Mouse (Mus musculus): Measurements from ENCODE around the gene Coq3. TPM values are rescaled to one million over a fixed set of nuclear protein-coding genes. Genes with fewer than 3 reads are reported as not detected.

Coq3 gene
- 13.2 and 15.2 TPM in 2 replicates for polyA plus RNA-seq (2015; fragmentation: Nextera tagmentation; extraction: Ambion mirVana)

DNA sequence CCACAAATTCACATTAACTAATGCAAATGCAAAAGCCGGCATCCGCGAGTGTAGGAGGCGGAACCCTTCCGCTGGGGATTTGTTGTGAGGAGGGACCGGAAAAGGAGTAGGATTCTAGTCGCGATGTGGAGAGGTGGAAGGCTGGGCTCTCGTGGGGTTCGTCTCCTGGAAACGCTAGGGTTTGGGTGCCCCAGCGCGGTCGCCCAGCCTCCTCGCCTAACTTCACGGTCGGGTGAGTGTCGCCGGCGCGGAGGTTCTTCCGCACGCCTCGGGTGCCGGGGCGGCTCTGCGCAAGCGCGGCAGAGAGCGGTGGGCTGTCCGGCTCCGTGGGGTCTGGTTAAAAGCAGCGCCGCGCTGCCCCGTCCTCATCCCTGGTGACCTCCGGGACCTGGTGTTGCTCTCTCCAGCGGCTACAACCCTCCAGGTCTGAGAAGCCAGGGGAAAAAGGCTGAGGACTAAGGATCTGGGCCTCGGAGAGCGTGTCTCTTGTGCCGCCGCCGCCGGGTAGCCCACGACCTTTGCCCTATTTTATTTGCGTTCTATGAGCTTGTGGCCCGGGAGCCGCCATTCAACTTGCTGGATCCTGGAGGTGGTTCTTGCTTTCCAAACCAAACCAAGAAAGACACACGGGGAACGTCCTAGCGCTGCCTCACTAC, at the start of gene Coq3:
Gene Coq3 (plus strand): TSS at position 109 of the 656 bp plus-strand sequence.
- Histone ChIP-seq H3K27me3 (no peaks in the 10 kb centered on the region), H3K9ac (peak within 1 kb of the TSS; percentile 85)
- ATAC-seq (ENCODE audit: insufficient number of reproducible peaks, insufficient read depth, low FRiP score, low TSS enrichment, low read depth), result peak; percentile 88

DNA sequence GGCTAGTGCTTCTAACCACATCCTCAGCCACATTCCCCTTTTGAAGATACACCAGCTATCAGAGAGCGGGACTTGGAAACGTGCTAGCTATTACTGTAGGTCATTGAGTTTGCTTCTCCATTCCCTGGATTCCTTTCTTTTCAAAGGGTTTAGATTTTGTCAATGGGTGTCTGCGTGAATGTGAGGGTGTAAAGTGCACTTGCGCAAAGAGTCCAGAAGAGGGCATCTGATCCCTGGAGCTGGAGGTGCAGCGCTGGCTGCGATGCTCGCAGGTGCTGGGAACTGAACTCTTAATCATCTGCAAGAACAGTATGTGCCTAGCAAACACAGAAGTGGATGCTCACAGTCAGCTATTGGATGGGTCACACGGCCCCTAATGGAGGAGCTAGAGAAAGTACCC, 46.6 kb upstream of the Coq3 start:
- Histone ChIP-seq H3K9me3 (no peaks in the 10 kb centered on the region), H3K4me1 (no peaks in the 10 kb centered on the region), H3K36me3 (peaks cover 29% of the 10 kb centered on the region), H3K4me2 (no peak overlapping the region), H3K4me3 (no peak overlapping the region), H3K27ac (no peak overlapping the region), H3K9ac (no peak overlapping the region), H3K27me3 (no peaks in the 10 kb centered on the region)
- no peak for ATAC-seq (ENCODE audit: insufficient number of reproducible peaks, insufficient read depth, low FRiP score, low TSS enrichment, low read depth)
- 96% methylated on average over 8 of the region's 8 CpGs for WGBS

More for the DNA sequence above, at the start of gene Coq3:
- WGBS, result under 1% methylated on average over 51 of the region's 51 CpGs
- Histone ChIP-seq H3K4me2 (peak within 1 kb of the TSS; percentile 64), H3K4me1 (peaks cover 7% of the 10 kb centered on the region; the same call in 1 of the 2 replicates), H3K36me3 (peaks cover 13% of the 10 kb centered on the region), H3K9me3 (no peaks in the 10 kb centered on the region), H3K27ac (peak within 1 kb of the TSS; percentile 96), H3K4me3 (peak within 1 kb of the TSS; percentile 71)

DNA sequence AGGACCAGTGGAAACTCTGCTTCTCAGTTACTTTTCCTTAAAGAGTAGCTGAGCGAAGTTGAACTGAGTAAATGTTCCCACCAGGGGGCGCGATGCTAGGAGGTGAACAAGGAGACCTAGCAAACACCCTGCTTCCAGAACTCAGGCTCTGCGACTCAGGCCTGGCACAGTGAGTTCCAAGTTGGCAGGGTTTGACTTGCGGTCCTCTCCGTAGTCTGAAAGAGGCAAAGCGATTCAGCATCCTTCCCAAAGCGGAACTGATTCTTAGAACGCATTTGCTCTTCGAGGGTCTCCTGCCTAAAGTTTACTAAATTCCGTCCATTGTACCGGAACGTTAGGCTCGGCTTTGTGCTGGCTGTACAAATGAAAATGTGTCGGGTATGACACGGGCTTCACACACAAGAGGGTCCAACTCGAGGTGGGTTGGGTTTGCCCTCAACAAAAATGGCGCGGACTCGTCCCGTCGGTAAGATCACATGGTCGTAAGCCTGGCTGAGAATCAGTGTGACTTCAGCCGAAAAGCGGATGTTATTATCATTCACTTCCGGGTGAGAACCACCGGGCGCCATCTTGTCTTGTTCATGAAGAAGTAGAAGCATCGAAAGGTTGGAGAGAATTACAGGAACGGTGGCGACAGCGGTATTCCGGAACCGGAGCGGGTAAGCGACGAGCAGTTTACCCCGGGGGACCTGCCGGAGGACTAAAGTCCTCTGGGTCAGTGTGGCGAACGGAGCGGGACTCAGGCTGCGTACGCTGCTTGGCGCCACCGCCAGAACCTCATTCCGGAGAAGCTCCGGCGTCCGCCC, 31.8 kb upstream of the Coq3 start, which contains the start of gene Pnisr:
Gene Pnisr (plus strand): TSS at position 103 of the 806 bp plus-strand sequence.
- Histone ChIP-seq H3K36me3 (no peaks in the 10 kb centered on the region), H3K27me3 (no peaks in the 10 kb centered on the region), H3K4me2 (peak within 1 kb of the TSS; percentile 59), H3K4me1 (peaks cover 12% of the 10 kb centered on the region), H3K27ac (peak within 1 kb of the TSS; percentile 98), H3K9ac (peak within 1 kb of the TSS; percentile 93), H3K4me3 (peak within 1 kb of the TSS; percentile 86), H3K9me3 (no peaks in the 10 kb centered on the region)
- under 1% methylated on average over 50 of the region's 50 CpGs for WGBS
- peak; percentile 98 for ATAC-seq (ENCODE audit: insufficient number of reproducible peaks, insufficient read depth, low FRiP score, low TSS enrichment, low read depth)

- Histone ChIP-seq H3K9ac (peak overlapping the region; percentile 93), H3K27ac (peak overlapping the region; percentile 98), H3K27me3 (no peaks in the 10 kb centered on the region), H3K4me2 (peak overlapping the region; percentile 59), H3K4me3 (peak overlapping the region; percentile 86), H3K4me1 (peaks cover 12% of the 10 kb centered on the region), H3K9me3 (no peaks in the 10 kb centered on the region), H3K36me3 (no peaks in the 10 kb centered on the region)
- peak; percentile 86 for ATAC-seq (ENCODE audit: insufficient number of reproducible peaks, insufficient read depth, low FRiP score, low TSS enrichment, low read depth)
- WGBS, result under 1% methylated on average over 24 of the region's 24 CpGs
Observed at GRCm38 (mm10) chr4:21848287-21848630, 31.2 kb upstream of the Coq3 start.

DNA sequence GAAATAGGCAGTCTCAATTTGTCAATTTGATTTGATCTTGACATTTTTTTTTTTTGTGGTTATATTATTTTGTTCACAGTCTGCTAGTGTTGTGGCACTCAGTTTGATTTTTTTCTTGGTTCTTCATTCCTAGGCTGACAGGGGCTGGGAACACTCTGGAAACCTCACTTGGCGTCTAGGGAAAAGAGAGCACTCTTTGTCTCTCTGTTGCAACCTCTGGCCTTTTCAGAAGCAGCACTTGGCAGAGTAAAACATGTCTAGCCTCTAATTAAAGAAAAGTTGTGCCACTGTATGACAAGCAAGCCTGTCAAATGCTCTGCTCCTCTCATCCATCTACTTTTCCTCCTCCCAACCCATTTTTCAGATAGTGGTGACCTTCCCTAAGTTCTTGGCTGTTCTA, 22.0 kb upstream of the Coq3 start:
- no peak for ATAC-seq (ENCODE audit: insufficient number of reproducible peaks, insufficient read depth, low FRiP score, low TSS enrichment, low read depth)
- H3K27me3 ChIP-seq, result no peaks in the 10 kb centered on the region
- H3K4me2 ChIP-seq, result no peak overlapping the region
- no peaks in the 10 kb centered on the region for H3K9me3 ChIP-seq
- no peak overlapping the region for H3K4me3 ChIP-seq
- H3K9ac ChIP-seq, result no peak overlapping the region
- no peak overlapping the region for H3K27ac ChIP-seq
- H3K36me3 ChIP-seq, result peaks cover 63% of the 10 kb centered on the region
- WGBS, result 78% methylated on average over 1 of the region's 1 CpGs
- no peaks in the 10 kb centered on the region for H3K4me1 ChIP-seq

DNA sequence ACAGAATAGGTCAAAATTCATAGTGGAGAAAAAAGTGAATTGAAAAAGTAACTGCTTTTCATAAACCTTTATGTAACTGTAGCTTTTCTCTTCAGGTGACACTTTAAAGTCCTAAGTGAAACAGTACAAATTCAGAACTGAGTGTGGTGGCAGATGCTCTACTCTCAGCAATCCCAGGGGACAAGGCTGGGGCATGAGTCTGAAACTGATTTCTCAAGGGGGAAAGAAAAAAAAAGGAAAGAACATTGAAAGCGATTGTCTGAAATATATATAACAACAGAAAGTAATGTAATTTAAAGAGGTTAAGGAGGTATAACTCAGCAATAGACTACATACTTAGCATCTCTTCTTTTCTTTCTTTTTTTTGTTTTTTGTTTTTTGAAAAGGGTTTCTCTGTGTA, 14.2 kb upstream of the Coq3 start:
- H3K36me3 ChIP-seq, result peaks cover 71% of the 10 kb centered on the region
- H3K4me2 ChIP-seq, result no peak overlapping the region
- no peak overlapping the region for H3K4me3 ChIP-seq
- H3K27ac ChIP-seq, result no peak overlapping the region
- H3K4me1 ChIP-seq, result no peaks in the 10 kb centered on the region
- WGBS, result 94% methylated on average over 1 of the region's 1 CpGs
- ATAC-seq (ENCODE audit: insufficient number of reproducible peaks, insufficient read depth, low FRiP score, low TSS enrichment, low read depth), result no peak
- no peak overlapping the region for H3K9ac ChIP-seq
- no peaks in the 10 kb centered on the region for H3K27me3 ChIP-seq
- H3K9me3 ChIP-seq, result no peaks in the 10 kb centered on the region

GRCm38 (mm10) chr4:21878776-21879175, 697 bp upstream of the Coq3 start:
- Histone ChIP-seq H3K27me3 (no peaks in the 10 kb centered on the region), H3K36me3 (peaks cover 20% of the 10 kb centered on the region), H3K4me3 (peak overlapping the region; percentile 71), H3K9ac (peak overlapping the region; percentile 21; the same call in 1 of the 2 replicates), H3K4me1 (peaks cover 7% of the 10 kb centered on the region; the same call in 1 of the 2 replicates), H3K27ac (no peak overlapping the region; the same call in 1 of the 2 replicates), H3K9me3 (no peaks in the 10 kb centered on the region), H3K4me2 (peak overlapping the region; percentile 64)
- ATAC-seq (ENCODE audit: insufficient number of reproducible peaks, insufficient read depth, low FRiP score, low TSS enrichment, low read depth), result no peak
- WGBS, result 31% methylated on average over 6 of the region's 6 CpGs

- Histone ChIP-seq H3K4me1 (peaks cover 7% of the 10 kb centered on the region; the same call in 1 of the 2 replicates), H3K27ac (no peak overlapping the region), H3K4me2 (no peak overlapping the region), H3K36me3 (no peaks in the 10 kb centered on the region), H3K9me3 (no peaks in the 10 kb centered on the region), H3K9ac (no peak overlapping the region), H3K27me3 (no peaks in the 10 kb centered on the region), H3K4me3 (no peak overlapping the region)
- WGBS, result 88% methylated on average over 6 of the region's 6 CpGs
- no peak for ATAC-seq (ENCODE audit: insufficient number of reproducible peaks, insufficient read depth, low FRiP score, low TSS enrichment, low read depth)
Observed at GRCm38 (mm10) chr4:21882806-21883205, 3.3 kb downstream of the Coq3 start.

- H3K27me3 ChIP-seq, result no peaks in the 10 kb centered on the region
Observed at GRCm38 (mm10) chr4:21885831-21886230, 6.4 kb downstream of the Coq3 start.

DNA sequence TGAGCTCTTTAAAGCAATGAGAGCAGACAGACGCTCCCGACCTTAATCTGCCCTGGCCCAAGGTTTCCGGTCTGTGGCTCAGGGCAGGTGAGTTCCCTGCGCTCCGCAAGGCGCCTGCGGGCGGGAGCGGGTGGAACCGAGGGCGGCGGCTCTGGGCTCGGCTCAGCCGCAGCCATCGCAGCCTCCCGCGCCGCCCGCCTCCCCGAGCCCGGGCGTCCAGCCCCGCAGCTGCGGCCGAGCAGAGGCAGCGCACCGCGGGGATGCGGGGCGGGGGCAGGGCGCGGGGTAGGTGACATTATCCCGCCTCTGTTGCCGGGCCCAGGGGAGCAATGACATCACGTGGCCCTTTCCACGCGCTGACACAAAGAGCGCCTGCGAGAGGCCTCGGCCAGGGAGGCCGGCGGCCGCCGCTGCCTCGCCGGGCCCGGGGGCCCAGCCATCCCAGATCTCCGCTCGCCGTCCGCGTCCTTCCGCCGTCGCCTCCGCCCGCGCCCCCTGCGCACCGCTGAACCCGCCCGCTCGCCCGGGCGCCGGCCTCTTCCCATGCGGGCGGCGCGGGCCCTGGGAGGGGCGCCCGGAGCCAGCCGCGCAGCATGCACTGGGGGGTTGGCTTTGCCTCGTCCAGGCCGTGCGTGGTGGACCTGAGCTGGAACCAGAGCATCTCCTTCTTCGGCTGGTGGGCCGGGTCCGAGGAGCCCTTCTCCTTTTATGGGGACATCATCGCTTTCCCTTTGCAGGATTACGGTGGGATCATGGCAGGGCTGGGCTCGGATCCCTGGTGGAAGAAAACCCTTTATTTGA, 51.7 kb downstream of the Coq3 start, which contains the start of gene Faxc:
Gene Faxc (plus strand): TSS at position 359 of the 801 bp plus-strand sequence.
- Histone ChIP-seq H3K4me2 (peak within 1 kb of the TSS; percentile 77), H3K4me1 (peaks cover 20% of the 10 kb centered on the region), H3K27ac (peak within 1 kb of the TSS; percentile 87), H3K4me3 (peak within 1 kb of the TSS; percentile 81), H3K27me3 (no peaks in the 10 kb centered on the region), H3K36me3 (no peaks in the 10 kb centered on the region), H3K9ac (peak within 1 kb of the TSS; percentile 94), H3K9me3 (no peaks in the 10 kb centered on the region)
- WGBS, result under 1% methylated on average over 65 of the region's 83 CpGs
- ATAC-seq (ENCODE audit: insufficient number of reproducible peaks, insufficient read depth, low FRiP score, low TSS enrichment, low read depth), result peak; percentile 77

More at GRCm38 (mm10) chr4:21885831-21886230, 6.4 kb downstream of the Coq3 start:
- no peaks in the 10 kb centered on the region for H3K4me1 ChIP-seq
- no peaks in the 10 kb centered on the region for H3K9me3 ChIP-seq
- no peak overlapping the region for H3K9ac ChIP-seq
- no peak overlapping the region for H3K27ac ChIP-seq
- H3K4me3 ChIP-seq, result no peak overlapping the region
- WGBS, result 86% methylated on average over 8 of the region's 8 CpGs
- no peak for ATAC-seq (ENCODE audit: insufficient number of reproducible peaks, insufficient read depth, low FRiP score, low TSS enrichment, low read depth)
- H3K4me2 ChIP-seq, result no peak overlapping the region
- no peaks in the 10 kb centered on the region for H3K36me3 ChIP-seq

All from embryonic facial prominence, embryonic 13.5 days (tissue).